Mouse (Mus musculus): ENCODE data around the gene Aebp1.

- TF ChIP-seq CTCF (IDR thresholded peaks at IDR 0.05; ENCODE audit: insufficient read depth, low read depth, low read length) (no peak), POLR2A (IDR thresholded peaks at IDR 0.05; ENCODE audit: insufficient read depth, low read depth, low read length) (no peak)
Measured at GRCm38 (mm10) chr11:5851021-5851736, 10.6 kb upstream of the Aebp1 start.

All from olfactory bulb, adult 2 months (tissue).